Mouse (Mus musculus) embryo, embryonic 10 days (tissue): ENCODE data around the gene Gadd45a.

Experiments used
- DNase-seq: peaks from one replicate; pipeline ENCODE4 v3.0.0-alpha.2; 2015; ENCODE audit warnings: low spot score

Gene Gadd45a

DNA sequence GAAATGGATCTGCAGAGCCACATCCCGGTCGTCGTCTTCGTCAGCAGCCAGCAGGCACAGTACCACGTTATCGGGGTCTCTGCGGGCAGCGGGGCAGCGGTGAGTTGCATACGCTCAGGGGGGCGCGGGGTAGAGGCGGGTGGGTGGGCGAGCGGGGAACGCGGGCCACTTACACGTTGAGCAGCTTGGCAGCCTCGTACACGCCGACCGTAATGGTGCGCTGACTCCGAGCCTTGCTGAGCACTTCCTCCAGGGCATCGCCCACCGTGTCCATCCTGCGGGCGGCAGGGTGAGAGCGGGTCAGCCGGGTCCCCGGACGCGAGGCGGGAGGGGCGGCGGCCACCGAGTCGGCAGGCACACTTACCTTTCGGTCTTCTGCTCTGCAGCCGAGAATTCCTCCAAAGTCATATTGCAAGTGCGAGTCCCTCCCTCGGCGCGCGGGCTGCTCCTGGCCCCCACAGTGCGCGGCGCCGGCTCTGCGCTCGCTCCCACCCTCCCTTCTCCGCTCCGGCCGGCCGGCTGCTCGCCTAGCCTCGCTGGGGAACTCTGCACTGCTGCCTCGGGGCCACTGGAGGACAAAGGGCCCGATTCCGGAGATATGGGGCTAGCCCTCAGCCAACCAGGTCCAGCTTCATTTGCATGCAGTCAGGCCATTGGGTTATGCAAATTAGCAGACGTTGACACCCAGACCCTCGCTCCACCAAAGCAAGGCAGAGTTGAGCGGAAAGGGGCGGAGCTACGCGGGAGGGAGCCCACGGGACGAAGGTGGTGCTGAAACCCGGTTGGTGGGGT, at the start of gene Gadd45a:
TSS of gene Gadd45a (minus strand) at position 621 of the 792 bp plus-strand sequence.
- DNase-seq = peak; percentile 98

DNA sequence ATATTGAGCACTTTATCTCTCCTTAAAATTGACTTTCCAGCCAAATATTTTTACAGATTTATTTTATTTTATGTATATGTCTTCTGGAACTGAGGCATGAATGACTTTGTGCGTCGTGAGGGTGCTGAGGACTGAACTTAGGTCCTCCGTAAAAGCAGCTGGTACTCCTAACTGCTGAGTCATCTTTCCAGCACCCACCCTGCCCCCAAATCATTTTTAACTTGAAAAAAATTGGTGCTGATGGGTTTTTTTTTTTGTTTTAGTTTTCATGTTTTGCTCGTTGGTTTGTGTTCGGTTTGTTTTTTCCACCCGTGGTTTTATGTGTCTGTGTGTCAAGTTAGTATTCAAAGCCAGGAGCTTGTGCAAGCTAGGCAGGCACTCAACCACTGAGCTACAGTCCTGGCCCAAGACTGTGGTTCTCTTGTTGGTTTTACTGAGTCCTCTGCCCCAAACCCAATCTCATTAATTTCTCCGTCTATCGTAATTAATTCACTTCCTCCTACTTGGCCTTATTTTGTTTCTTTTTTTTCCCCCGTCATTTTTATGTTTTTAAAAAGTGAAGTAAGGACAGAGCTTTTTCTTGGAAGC, 48.7 kb upstream of the Gadd45a start:
- DNase-seq = no peak

DNA sequence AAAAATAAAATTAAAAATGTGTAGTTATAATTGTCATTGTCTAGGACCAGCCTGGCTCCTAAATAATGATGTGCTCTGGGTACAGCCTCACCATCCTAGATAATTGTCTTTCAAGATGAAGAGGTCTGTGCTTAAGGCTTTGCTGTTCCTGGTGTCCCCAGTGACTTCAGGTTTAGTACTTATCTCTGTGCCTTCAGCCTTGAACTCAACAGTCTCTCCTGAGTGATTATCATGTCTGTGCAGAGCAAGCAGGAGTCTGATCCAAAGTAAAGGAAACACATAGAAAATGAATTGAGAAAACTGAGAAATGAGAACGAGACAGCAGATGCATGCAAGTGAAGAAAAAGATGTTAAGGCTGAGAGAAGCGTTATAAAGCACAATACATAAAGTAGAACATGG, 47.2 kb upstream of the Gadd45a start:
- no peak for DNase-seq

DNA sequence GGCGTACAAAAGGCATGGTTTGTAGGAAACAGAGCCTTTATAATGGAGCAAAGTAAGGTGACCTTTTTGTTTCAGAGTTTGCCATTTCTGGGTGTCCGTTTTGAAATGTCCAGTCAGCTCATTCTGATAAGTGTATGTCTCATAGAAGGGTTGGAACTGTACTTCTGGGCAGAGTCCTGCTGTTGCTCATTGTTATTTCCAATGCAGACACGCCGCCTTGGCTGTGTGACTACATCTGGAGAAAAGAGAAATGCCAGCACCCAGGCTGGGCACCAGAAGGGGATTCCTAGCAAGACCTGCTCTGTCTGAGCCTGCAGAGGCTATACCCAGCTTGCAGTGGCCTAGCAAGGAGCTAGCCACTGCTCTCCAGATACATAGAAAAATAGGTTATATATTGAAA, 43.9 kb upstream of the Gadd45a start:
- no peak for DNase-seq

DNA sequence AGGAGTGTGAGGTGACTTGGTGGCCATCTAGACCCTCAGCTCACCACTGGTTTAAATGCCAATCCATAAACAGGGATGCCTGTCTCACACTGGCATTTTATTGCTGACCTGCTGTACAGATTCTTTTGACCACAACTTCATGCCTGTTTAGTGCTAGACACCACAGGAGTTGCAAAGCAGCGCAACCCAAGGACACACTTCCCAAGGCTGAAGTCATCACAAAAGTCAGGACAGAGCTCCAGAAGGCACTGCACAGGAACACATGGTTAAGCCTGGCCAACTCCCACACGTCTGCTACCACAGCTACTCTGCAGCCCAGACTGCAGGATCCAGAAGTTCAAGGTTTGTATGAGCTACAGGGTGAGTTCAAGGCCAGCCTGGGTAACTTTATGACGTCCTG, 40.8 kb upstream of the Gadd45a start:
- no peak for DNase-seq

GRCm38 (mm10) chr6:67077477-67077876, 40.2 kb upstream of the Gadd45a start:
- DNase-seq = peak; percentile 44

DNA sequence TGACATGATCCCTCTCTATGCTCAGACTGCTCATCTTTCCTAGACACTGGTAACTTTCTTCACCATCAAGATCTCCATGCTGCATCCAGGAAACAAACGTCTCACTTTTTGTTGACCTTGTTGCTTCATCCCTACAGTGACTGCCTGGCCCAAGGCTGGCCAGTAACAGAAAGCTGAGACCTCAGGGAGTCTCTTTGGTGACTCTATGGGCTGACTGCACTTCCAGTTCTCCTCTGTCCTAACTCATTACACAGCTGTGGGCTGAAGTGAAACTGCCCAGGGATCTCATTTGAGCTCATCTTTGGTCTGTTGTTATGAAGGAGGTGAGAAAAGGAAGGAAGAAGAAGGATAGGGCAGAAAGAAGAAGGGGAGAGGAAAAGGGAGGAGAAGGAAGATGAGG, 39.1 kb upstream of the Gadd45a start:
- no peak for DNase-seq

- no peak for DNase-seq
Observed at GRCm38 (mm10) chr6:67074868-67075267, 37.6 kb upstream of the Gadd45a start.

- DNase-seq = no peak
Observed at GRCm38 (mm10) chr6:67073929-67074328, 36.7 kb upstream of the Gadd45a start.

DNA sequence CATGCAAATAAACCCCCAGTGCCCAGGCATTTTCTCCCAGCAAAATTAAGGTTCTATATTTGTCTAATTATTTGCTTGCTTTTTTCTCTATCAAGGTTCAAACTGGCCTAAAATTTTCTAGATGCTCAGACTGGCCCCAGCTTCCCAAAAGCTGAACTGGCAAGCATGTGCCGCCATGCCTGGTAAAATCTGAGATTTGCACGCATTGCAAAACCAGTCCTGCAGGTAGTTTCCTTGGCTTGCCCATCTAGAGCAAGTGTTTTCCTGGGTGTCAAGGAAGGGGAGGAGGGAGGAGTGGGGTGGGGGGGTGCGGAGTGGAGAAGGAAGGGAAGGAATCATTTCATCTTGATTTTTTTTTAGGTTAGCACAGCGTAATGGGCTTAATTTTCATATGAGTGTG, 36.2 kb upstream of the Gadd45a start:
- no peak for DNase-seq

GRCm38 (mm10) chr6:67071615-67072014, 34.4 kb upstream of the Gadd45a start:
- DNase-seq = no peak

DNA sequence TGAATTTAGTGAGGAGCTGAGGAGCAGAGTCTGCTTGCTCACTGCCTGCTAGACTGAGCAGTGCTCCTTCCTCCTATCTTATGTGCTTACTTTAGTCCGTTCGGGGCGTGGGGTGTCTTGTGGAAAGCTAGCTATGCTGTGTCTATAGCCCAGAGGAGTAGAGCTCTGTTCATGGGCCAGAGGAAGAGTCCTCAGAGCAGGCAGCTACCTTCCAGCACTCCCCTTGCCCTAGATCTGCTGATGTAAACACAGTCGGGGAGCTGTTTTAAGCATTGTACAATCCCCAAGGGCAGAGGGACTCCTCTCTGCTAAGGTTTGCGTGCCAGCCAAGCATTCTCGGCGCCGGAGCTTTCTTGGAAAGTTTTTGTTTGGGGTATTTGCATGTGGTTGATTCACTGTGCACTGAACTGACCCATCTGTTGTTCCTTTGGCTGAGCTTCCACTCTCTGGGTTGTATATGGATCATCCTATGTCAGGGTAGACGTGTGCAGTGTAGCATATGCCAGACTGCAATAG, 32.6 kb upstream of the Gadd45a start:
- DNase-seq = no peak

DNA sequence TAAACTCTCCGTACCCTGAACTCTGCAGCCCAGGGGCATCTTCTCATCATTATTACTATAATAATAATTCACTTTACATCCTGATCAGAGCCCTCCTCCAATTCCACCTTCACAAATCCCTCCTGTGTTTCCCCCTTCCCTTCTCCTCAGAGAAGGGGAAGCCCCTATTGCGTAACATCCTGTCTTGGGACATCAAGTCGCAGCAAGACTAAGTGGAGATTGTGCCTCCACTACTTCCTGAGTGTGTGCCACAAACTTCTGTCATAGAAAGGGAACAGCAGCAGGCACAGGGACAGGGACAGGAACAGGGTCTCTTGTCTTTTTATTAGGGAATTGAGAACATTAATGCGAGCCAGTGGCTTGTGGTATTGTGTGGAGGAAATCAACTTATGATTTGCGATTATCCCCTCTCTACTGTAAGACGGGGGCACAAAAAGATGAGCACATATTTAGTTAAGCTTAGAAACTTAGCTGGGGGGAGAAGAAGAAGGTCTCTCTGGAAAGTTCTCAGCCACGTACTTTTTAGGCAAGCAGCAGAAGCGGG, 32.0 kb upstream of the Gadd45a start:
- peak; percentile 17 for DNase-seq

- no peak for DNase-seq
Observed at GRCm38 (mm10) chr6:67060057-67060456, 22.8 kb upstream of the Gadd45a start.

GRCm38 (mm10) chr6:67057991-67058696, 20.9 kb upstream of the Gadd45a start:
- DNase-seq = no peak

DNA sequence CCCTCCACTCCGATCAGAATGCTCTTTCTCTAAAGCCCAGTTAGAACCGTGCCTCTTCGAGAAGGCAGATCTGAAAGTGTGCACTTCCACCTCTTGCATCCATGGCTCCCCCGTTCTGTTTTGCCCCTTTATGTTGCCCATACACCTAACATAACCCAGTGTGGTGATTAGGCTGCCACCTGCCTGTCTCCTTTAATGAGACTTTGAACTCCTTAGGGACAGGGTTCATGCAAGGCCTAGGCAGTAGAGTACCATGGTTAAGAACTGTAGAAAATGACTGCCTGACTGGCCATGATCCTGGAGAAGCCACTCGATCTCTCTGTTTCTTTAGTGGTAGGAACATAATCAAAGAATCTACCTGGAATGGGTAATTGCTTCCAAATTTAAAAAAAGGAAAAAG, 20.3 kb upstream of the Gadd45a start:
- no peak for DNase-seq

DNA sequence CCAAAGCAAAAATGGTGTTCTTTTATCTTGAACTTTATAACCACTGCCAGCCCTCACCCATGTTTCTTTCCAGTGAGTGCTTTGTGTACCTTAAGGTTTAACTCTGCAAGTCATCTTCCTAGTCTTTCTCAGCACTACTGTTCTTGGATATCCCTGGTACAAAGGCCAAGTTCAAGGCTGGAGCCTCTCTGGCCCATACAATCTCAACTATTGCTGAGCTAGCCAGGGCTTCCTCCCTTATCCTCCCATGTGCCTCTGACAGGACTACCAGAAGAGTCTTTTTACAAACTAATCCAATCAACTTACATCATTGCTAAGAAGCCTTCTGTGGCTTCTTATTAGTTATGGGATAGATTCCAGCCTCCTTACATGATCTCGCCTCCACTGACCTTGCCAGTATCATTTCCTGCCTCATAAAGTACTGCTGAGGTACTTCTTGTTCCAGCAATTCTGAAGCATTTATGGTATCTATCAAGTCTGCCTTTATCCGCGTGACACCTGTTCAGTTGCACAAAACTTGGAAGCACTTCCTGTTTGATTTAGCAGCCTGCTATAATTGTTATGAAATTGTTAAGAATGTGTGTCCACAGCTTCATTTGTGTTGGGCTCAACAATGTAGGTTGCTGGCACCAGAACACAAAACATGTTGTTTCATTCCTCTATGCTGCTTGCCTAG, 19.8 kb upstream of the Gadd45a start:
- DNase-seq = no peak

DNA sequence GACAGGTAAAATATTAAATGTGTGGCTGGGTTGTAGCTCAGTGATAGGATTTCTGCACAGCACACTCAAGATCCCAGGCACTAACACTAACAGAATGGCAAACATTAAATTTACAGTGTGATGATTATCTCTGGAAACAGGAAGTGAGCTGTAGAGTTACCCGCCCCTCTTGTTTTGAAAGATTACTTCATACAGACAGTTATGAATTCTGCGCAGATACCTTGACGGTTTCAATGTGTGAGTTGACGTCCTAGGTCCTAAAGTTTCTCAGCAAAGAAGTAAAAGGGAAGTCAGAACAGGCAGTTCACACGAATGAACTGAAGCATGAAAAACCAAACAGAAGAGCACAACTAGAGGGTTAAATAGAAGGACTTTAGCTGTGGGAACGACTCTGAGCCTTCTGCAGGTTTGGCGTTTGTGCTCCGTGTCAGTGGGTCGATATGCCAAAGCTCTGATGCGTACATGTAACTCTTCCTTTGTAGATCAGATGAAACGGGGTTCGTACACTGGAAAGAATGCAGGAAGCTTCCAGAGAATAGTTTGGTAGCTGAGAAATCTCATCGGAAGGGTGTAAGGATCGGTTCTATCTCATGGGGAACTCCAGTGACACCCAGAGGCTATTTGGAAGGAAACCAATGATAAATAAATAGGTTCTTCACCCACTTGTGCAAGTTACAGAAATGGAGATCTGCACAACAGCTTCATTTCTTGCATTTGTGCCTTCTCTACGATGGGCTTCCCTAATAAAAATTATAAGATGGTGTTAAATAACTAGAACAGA, 19.0 kb upstream of the Gadd45a start:
- DNase-seq = no peak

- no peak for DNase-seq
Observed at GRCm38 (mm10) chr6:67050063-67050462, 12.8 kb upstream of the Gadd45a start.

DNA sequence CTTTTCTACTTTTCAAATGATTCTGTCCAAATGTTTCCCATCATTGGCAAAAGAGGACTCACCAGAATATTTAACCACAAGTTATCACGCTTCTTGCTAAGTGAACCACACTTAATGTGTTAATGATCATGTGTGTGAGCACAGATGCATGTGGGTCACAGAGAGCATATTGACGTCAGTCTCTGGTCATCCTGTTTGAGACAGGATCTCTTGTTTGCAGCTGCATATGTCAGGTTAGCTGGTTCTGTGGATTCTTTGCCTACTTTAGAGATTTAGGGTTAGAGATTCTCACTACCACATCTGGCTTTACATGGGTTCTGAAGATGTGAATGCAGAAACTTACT, 12.4 kb upstream of the Gadd45a start:
- DNase-seq = no peak
